Mouse (Mus musculus): ENCODE measurements around the gene Gm26620.

DNA sequence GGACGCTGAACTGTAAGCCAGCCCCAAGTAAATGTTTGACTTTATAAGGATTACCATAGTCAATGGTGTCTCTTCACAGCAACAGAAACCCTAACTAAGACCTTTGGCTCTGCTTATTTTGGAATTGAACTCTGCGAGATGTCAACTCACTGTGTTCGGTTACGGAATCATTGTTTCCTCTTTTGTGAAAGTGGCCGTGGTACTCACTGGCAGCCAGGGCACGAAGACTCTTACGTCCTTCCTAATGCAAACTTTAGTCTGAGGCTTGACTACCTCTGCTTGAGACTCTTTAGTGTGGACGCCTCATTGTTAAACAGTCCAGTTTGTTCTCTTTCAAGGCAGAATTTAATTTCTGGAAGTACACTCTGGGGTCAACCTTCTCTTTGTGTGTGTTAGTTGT, 34.4 kb downstream of the Gm26620 start:
- TF ChIP-seq GATA1 (IDR thresholded peaks at IDR 0.05; ENCODE audit: borderline replicate concordance, low read length) (no peak), FLI1 (IDR thresholded peaks at IDR 0.05; ENCODE audit: low read length) (no peak)

All from megakaryocyte, embryonic 14.5 days (primary cell).